17 mouse cellular contexts compared by ENCODE assay signal in the genomic region with DNA sequence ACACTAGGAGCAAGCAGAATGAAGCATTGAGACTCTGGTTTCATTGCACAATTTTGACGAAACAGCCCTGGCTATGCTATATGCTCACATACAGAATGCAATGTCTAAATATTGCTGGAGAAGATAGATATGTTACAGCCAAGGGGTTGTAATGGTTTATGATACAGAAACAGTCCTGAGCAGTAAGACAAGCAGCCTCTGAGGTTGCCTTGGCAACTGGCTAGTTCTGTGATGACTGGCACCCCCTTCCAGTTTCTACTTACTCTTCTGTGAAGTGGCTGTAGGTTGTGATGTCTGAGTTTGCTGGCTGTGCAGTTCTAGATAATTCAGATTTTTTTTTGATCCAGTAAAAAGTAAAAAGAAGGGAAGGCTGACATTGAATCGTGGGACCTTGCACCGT.
DNase-seq lines count a peak whose midpoint lies in the region; ATAC-seq and TF ChIP-seq lines count a peak whose summit lies in the region.
"Had no signal": no experiment of that assay in that cellular context is flagged by ENCODE, and none has a peak within 500 bp of the region (broad histone marks: within the 10 kb centered on the region; RNA-seq: fewer than 3 reads in every experiment).

No protein-coding gene starts in this region.

- TF ChIP-seq CTCF in brain, embryonic 14.5 days (IDR thresholded peaks at IDR 0.05; ENCODE audit: borderline replicate concordance, extremely low read depth, insufficient read depth, insufficient read length): no peak

- no peak overlapping the region for H3K4me3 ChIP-seq in forebrain, embryonic 14.5 days (ENCODE audit: low read depth, low read length)
- H3K4me3 ChIP-seq in forebrain, embryonic 11.5 days (ENCODE audit: low read depth, low read length): no peak overlapping the region
- H3K4me3 ChIP-seq in liver, embryonic 13.5 days (replicated peaks): no peak overlapping the region
- no peak overlapping the region for H3K4me3 ChIP-seq in liver, embryonic 11.5 days (ENCODE audit: low read depth, low read length)
- H3K4me3 ChIP-seq in neural tube, embryonic 15.5 days (replicated peaks): no peak overlapping the region
- H3K4me3 ChIP-seq: heart, embryonic 13.5 days; hindbrain, embryonic 10.5 days; limb, embryonic 12.5 days had no signal

- H3K9me3 ChIP-seq in forebrain, embryonic 14.5 days (replicated peaks; ENCODE audit: control insufficient read depth, low read length): no peaks in the 10 kb centered on the region
- no peaks in the 10 kb centered on the region for H3K9me3 ChIP-seq in forebrain, embryonic 11.5 days (ENCODE audit: control insufficient read depth, low read length)
- no peaks in the 10 kb centered on the region for H3K9me3 ChIP-seq in liver, embryonic 13.5 days (replicated peaks)
- no peaks in the 10 kb centered on the region for H3K9me3 ChIP-seq in liver, embryonic 11.5 days (ENCODE audit: control insufficient read depth, low read length)
- H3K9me3 ChIP-seq in neural tube, embryonic 15.5 days (replicated peaks): no peaks in the 10 kb centered on the region
- H3K9me3 ChIP-seq: heart, embryonic 13.5 days; hindbrain, embryonic 10.5 days; limb, embryonic 12.5 days had no signal

- no peak for ATAC-seq in forebrain, embryonic 14.5 days
- no peak for ATAC-seq in forebrain, embryonic 11.5 days (replicated peaks; ENCODE audit: low FRiP score)
- ATAC-seq in liver, embryonic 13.5 days (ENCODE audit: low read depth): no peak
- no peak for ATAC-seq in liver, embryonic 11.5 days (replicated peaks; ENCODE audit: low FRiP score)
- ATAC-seq in neural tube, embryonic 15.5 days (ENCODE audit: low FRiP score): peak; percentile 81; the same call in 1 of the 2 replicates
- ATAC-seq: Patski had no signal

- WGBS in forebrain, embryonic 14.5 days: 89% methylated on average over 3 of the region's 3 CpGs
- 94% methylated on average over 3 of the region's 3 CpGs for WGBS in forebrain, embryonic 11.5 days
- 74% methylated on average over 3 of the region's 3 CpGs for WGBS in liver, embryonic 13.5 days (ENCODE audit: insufficient replicate concordance)
- 81% methylated on average over 3 of the region's 3 CpGs for WGBS in liver, embryonic 11.5 days
- 87% methylated on average over 3 of the region's 3 CpGs for WGBS in neural tube, embryonic 15.5 days

- no peaks in the 10 kb centered on the region for H3K4me1 ChIP-seq in forebrain, embryonic 14.5 days (ENCODE audit: control insufficient read depth, insufficient read depth, low read length)
- no peaks in the 10 kb centered on the region for H3K4me1 ChIP-seq in forebrain, embryonic 11.5 days (replicated peaks; ENCODE audit: control insufficient read depth, insufficient read depth, low read length)
- peaks cover 76% of the 10 kb centered on the region for H3K4me1 ChIP-seq in liver, embryonic 13.5 days (replicated peaks)
- peaks cover 33% of the 10 kb centered on the region for H3K4me1 ChIP-seq in liver, embryonic 11.5 days (replicated peaks; ENCODE audit: control insufficient read depth, insufficient read depth, low read length)
- H3K4me1 ChIP-seq in neural tube, embryonic 15.5 days: 0 out of 2 replicates have a peak, but pooled peaks cover 2% of the 10 kb centered on the region
- H3K4me1 ChIP-seq: hindbrain, embryonic 10.5 days; limb, embryonic 12.5 days had no signal

- no peak overlapping the region for H3K4me2 ChIP-seq in forebrain, embryonic 14.5 days (ENCODE audit: low read length)
- H3K4me2 ChIP-seq in forebrain, embryonic 11.5 days (ENCODE audit: low read depth, low read length, severe bottlenecking): no peak overlapping the region
- H3K4me2 ChIP-seq in liver, embryonic 13.5 days: no peak overlapping the region
- H3K4me2 ChIP-seq in liver, embryonic 11.5 days: no peak overlapping the region
- H3K4me2 ChIP-seq in neural tube, embryonic 15.5 days: no peak overlapping the region
- H3K4me2 ChIP-seq: heart, embryonic 13.5 days; limb, embryonic 12.5 days had no signal

- no peaks in the 10 kb centered on the region for H3K36me3 ChIP-seq in forebrain, embryonic 14.5 days (ENCODE audit: control insufficient read depth, insufficient read depth, low read length)
- H3K36me3 ChIP-seq in forebrain, embryonic 11.5 days (ENCODE audit: control insufficient read depth, insufficient read depth, low read length): no peaks in the 10 kb centered on the region
- no peaks in the 10 kb centered on the region for H3K36me3 ChIP-seq in liver, embryonic 13.5 days
- no peaks in the 10 kb centered on the region for H3K36me3 ChIP-seq in liver, embryonic 11.5 days (ENCODE audit: control insufficient read depth, insufficient read depth, low read length)
- no peaks in the 10 kb centered on the region for H3K36me3 ChIP-seq in neural tube, embryonic 15.5 days
- H3K36me3 ChIP-seq: heart, embryonic 13.5 days; hindbrain, embryonic 10.5 days; limb, embryonic 12.5 days had no signal

- H3K27ac ChIP-seq in forebrain, embryonic 14.5 days (ENCODE audit: low read depth, low read length): no peak overlapping the region
- H3K27ac ChIP-seq in forebrain, embryonic 11.5 days (ENCODE audit: low read depth, low read length): no peak overlapping the region
- peak overlapping the region; percentile 11; the same call in 1 of the 2 replicates for H3K27ac ChIP-seq in liver, embryonic 13.5 days
- H3K27ac ChIP-seq in liver, embryonic 11.5 days (ENCODE audit: low read depth, low read length): no peak overlapping the region
- H3K27ac ChIP-seq in neural tube, embryonic 15.5 days (replicated peaks): no peak overlapping the region
- H3K27ac ChIP-seq: heart, embryonic 13.5 days; hindbrain, embryonic 10.5 days; limb, embryonic 12.5 days had no signal

- no peak for TF ChIP-seq POLR2A in brain, embryonic 14.5 days (IDR thresholded peaks at IDR 0.05; ENCODE audit: borderline replicate concordance, extremely low read depth, insufficient read depth, insufficient read length, poor library complexity, severe bottlenecking)

- H3K9ac ChIP-seq in forebrain, embryonic 14.5 days (ENCODE audit: low read length): no peak overlapping the region
- H3K9ac ChIP-seq in forebrain, embryonic 11.5 days (ENCODE audit: low read length): no peak overlapping the region
- H3K9ac ChIP-seq in liver, embryonic 13.5 days: no peak overlapping the region
- no peak overlapping the region for H3K9ac ChIP-seq in liver, embryonic 11.5 days (ENCODE audit: low read depth, low read length)
- no peak overlapping the region for H3K9ac ChIP-seq in neural tube, embryonic 15.5 days (replicated peaks)
- H3K9ac ChIP-seq: heart, embryonic 13.5 days; limb, embryonic 12.5 days had no signal

- DNase-seq in forebrain, embryonic 14.5 days (ENCODE audit: low spot score): peak; percentile 50
- DNase-seq in forebrain, embryonic 11.5 days (ENCODE audit: low spot score): no peak
- no peak for DNase-seq in liver, embryonic 13.5 days
- no peak for DNase-seq in liver, embryonic 11.5 days (ENCODE audit: low spot score)
- DNase-seq in brain, embryonic 14.5 days (ENCODE audit: low read depth): peak; percentile 66
- no peak for DNase-seq in cerebellum, postnatal 10 days
- DNase-seq in cerebellum, adult 9-11 months: no peak
- DNase-seq: cerebellum, adult 9-10 months; kidney, adult 18-20 months; kidney, postnatal 14 days; layer of hippocampus, postnatal 36 days; thymus, postnatal 36 days had no signal

- H3K27me3 ChIP-seq in forebrain, embryonic 14.5 days (replicated peaks; ENCODE audit: control insufficient read depth, insufficient read depth, low read length): no peaks in the 10 kb centered on the region
- no peaks in the 10 kb centered on the region for H3K27me3 ChIP-seq in forebrain, embryonic 11.5 days (ENCODE audit: control insufficient read depth, insufficient read depth, low read length)
- H3K27me3 ChIP-seq in liver, embryonic 13.5 days: no peaks in the 10 kb centered on the region
- no peaks in the 10 kb centered on the region for H3K27me3 ChIP-seq in liver, embryonic 11.5 days (replicated peaks; ENCODE audit: control insufficient read depth, insufficient read depth, low read length)
- H3K27me3 ChIP-seq in neural tube, embryonic 15.5 days (replicated peaks): no peaks in the 10 kb centered on the region
- H3K27me3 ChIP-seq: limb, embryonic 12.5 days; Patski had no signal

Comparison
In these comparisons a context has a peak if more than half of its experiments do, and no peak if none do; other contexts are left out.
1. DNase-seq: peak in forebrain, embryonic 14.5 days (single experiment) and brain, embryonic 14.5 days (single experiment); none in forebrain, embryonic 11.5 days (single experiment), liver, embryonic 13.5 days (single experiment), liver, embryonic 11.5 days (single experiment), cerebellum, postnatal 10 days (0 of 2) and cerebellum, adult 9-11 months (single experiment).